Mouse (Mus musculus) heart, embryonic 16.5 days (tissue): ENCODE data around the gene Wnk2. TPM values are rescaled to one million over a fixed set of nuclear protein-coding genes. Genes with fewer than 3 reads are reported as not detected.

Source experiments
- ATAC-seq: fragments of 200-750 bp; cut with Nextera tagmentation; replicated peaks from 2 replicates; pipeline ENCODE4 v1.8.0; 2017; ENCODE audit warnings: moderate number of reproducible peaks; ENCODE audit not compliant: insufficient read depth, low FRiP score; ENCODE audit errors: extremely low read depth
- H3K27ac ChIP-seq: fragments of 300-500 bp; sonication (generic); 2 replicates; pipeline ENCODE4 v1.5.1; 2014; ENCODE audit warnings: mild to moderate bottlenecking, low read length, control low read depth, moderate library complexity
- H3K27me3 ChIP-seq: fragments of 300-500 bp; sonication (generic); 2 replicates; pipeline ENCODE4 v1.6.1; 2014; ENCODE audit warnings: low read length, mixed read lengths; ENCODE audit not compliant: control insufficient read depth, insufficient read depth
- H3K36me3 ChIP-seq: fragments of 300-500 bp; sonication (generic); 2 replicates; pipeline ENCODE4 v1.6.1; 2014; ENCODE audit not compliant: control insufficient read depth, insufficient read depth
- H3K4me1 ChIP-seq: fragments of 300-500 bp; sonication (generic); 2 replicates; pipeline ENCODE4 v1.6.1; 2014; ENCODE audit warnings: low read length, mixed read lengths; ENCODE audit not compliant: control insufficient read depth, insufficient read depth
- H3K4me2 ChIP-seq: fragments of 300-500 bp; sonication (generic); 2 replicates; pipeline ENCODE4 v1.6.1; 2014; ENCODE audit warnings: low read depth, mild to moderate bottlenecking, control low read depth, low read length
- H3K4me3 ChIP-seq: fragments of 300-500 bp; sonication (generic); 2 replicates; pipeline ENCODE4 v1.5.1; 2014; ENCODE audit warnings: mild to moderate bottlenecking, control low read depth, low read length
- H3K9ac ChIP-seq: fragments of 300-500 bp; sonication (generic); 2 replicates; pipeline ENCODE4 v1.6.1; 2014; ENCODE audit warnings: low read length, control low read depth
- H3K9me3 ChIP-seq: fragments of 300-500 bp; sonication (generic); replicated peaks from 2 replicates; pipeline ENCODE4 v1.6.1; 2016; ENCODE audit warnings: low read length; ENCODE audit not compliant: control insufficient read depth
- WGBS: fragments of 180-500 bp; shearing (Covaris S2); extraction: QIAGEN DNeasy Blood & Tissue Kit; methylation state at CpG from one replicate; pipeline ENCODE4 v1.1.7; 2014; 5-methylcytosine and 5-hydroxymethylcytosine counted together
- polyA plus RNA-seq: library from polyadenylated mRNA; unstranded; fragments of >200 nt; fragmentation: Nextera tagmentation; extraction: Ambion mirVana; gene quantifications from 2 replicates; pipeline ENCODE4 v1.2.1, GENCODE M21; 2015

Wnk2 gene
- polyA plus RNA-seq, 1 experiment from 2014 or later = 1.8 TPM

- WGBS = 18% methylated on average over 17 of the region's 17 CpGs
- Histone ChIP-seq H3K36me3 (no peaks in the 10 kb centered on the region), H3K27ac (no peak overlapping the region), H3K4me2 (no peak overlapping the region), H3K9ac (no peak overlapping the region), H3K4me1 (0 out of 2 replicates have a peak, but pooled peaks cover 4% of the 10 kb centered on the region), H3K4me3 (no peak overlapping the region), H3K9me3 (no peaks in the 10 kb centered on the region), H3K27me3 (no peaks in the 10 kb centered on the region)
- peak; percentile 66; the same call in 1 of the 2 replicates for ATAC-seq
Observed at GRCm38 (mm10) chr13:49169448-49170207, 21.8 kb upstream of the Wnk2 start.

DNA sequence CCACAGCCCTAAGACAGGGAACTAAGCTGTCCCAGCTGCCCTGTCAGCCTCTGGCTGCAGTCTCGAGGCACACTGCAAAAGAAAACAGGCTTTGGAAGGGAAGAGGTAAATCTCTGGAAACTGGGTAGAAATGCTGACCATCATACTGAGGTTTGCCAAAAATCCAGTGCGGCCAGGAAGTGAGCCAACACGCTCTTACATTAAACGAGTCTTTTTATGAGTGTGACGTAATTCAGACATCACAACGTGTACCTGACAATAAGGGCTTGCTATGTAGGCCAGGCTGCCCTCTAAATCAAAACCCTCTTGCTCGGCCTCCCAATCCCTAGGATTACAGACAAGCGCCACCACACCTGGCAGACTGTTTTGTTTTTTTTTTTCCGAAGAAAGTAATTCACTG, 19.3 kb upstream of the Wnk2 start:
- ATAC-seq = no peak
- Histone ChIP-seq H3K27me3 (no peaks in the 10 kb centered on the region), H3K4me1 (0 out of 2 replicates have a peak, but pooled peaks cover 2% of the 10 kb centered on the region), H3K27ac (no peak overlapping the region), H3K4me3 (no peak overlapping the region), H3K9ac (no peak overlapping the region), H3K36me3 (no peaks in the 10 kb centered on the region), H3K4me2 (no peak overlapping the region), H3K9me3 (no peaks in the 10 kb centered on the region)
- WGBS = 58% methylated on average over 9 of the region's 9 CpGs

DNA sequence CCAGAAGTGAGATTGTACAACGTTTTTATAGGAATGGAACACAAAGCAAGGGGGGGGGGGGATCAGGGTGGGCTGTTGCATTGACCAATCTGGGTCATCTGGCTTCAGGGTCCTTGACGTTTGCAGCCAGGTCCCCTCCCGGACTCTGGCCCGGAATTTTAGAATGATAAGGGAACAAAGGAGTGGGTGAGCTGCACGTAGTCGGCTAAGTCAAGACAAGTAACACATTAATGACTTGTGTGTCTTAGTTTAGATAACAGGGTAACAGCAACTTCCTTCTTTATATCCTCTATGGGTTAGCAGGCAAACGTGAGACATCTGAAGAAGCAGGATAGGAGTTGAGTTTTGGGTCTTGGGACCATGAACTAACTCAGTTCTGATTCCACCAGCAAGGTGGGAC, 15.8 kb upstream of the Wnk2 start:
- 39% methylated on average over 7 of the region's 7 CpGs for WGBS
- Histone ChIP-seq H3K4me1 (no peaks in the 10 kb centered on the region), H3K27ac (no peak overlapping the region), H3K9ac (no peak overlapping the region), H3K27me3 (peaks cover 2% of the 10 kb centered on the region; the same call in 1 of the 2 replicates), H3K4me2 (no peak overlapping the region), H3K4me3 (no peak overlapping the region), H3K36me3 (no peaks in the 10 kb centered on the region), H3K9me3 (no peaks in the 10 kb centered on the region)
- no peak for ATAC-seq

GRCm38 (mm10) chr13:49162722-49163121, 14.9 kb upstream of the Wnk2 start:
- Histone ChIP-seq H3K9ac (no peak overlapping the region), H3K27me3 (peaks cover 2% of the 10 kb centered on the region; the same call in 1 of the 2 replicates), H3K36me3 (no peaks in the 10 kb centered on the region), H3K9me3 (no peaks in the 10 kb centered on the region), H3K4me3 (no peak overlapping the region), H3K27ac (no peak overlapping the region), H3K4me2 (no peak overlapping the region), H3K4me1 (no peaks in the 10 kb centered on the region)
- no peak for ATAC-seq
- 44% methylated on average over 4 of the region's 4 CpGs for WGBS

DNA sequence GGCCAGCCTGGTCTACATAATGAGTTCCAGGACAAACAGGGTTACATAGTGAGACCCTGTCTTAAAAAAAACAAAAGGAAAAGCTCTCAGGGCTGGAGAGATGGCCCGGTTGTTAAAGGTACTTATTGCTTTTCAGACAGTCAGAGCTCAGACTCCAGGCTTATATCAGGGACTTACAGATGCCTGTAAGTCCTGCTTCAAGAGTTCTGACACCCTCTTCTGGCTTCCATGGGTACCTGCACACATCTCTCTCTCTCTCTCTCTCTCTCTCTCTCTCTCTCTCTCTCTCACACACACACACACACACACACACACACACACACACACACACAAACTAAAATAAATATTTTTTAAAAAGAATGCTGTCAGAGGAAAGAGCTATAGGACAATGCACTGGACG, 13.4 kb upstream of the Wnk2 start:
- H3K27me3 ChIP-seq = peaks cover 2% of the 10 kb centered on the region; the same call in 1 of the 2 replicates
- no peak overlapping the region for H3K9ac ChIP-seq
- no peaks in the 10 kb centered on the region for H3K4me1 ChIP-seq
- H3K4me2 ChIP-seq = no peak overlapping the region
- H3K9me3 ChIP-seq = no peaks in the 10 kb centered on the region
- 61% methylated on average over 2 of the region's 2 CpGs for WGBS
- no peak overlapping the region for H3K4me3 ChIP-seq
- no peak for ATAC-seq
- no peaks in the 10 kb centered on the region for H3K36me3 ChIP-seq
- no peak overlapping the region for H3K27ac ChIP-seq

DNA sequence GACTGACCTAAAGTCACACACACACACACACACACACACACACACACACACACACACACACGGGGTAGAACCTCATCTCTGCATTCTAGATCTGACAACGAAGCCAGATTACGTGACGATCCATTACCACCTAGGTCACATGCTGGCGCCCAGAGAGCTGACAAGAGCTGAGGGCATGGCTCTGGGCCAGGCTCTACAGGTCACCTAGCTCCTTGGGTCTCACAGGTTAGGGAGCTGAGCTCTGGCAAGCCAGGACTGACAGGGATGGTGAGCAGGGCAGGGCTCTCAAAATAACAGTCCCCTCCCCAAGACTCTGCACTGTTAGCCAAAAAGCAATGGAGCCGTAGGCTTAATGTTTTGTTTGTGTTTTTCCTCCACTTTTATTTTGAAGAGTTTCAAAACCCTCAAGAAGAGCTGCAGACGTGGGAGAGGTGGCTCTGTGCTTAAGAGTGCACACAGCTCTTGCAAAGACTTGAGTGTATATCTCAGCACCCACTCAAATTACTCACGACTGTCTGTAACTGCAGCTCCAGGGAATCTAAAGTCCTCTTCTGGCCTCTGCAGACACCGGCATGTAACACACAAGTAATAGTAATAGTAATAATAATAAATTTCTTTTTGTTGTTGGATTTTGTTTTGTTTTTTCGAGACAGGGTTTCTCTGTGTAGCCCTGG, 10.4 kb upstream of the Wnk2 start:
- Histone ChIP-seq H3K4me3 (no peak overlapping the region), H3K4me2 (no peak overlapping the region), H3K9ac (no peak overlapping the region), H3K4me1 (peaks cover 10% of the 10 kb centered on the region), H3K27me3 (peaks cover 2% of the 10 kb centered on the region; the same call in 1 of the 2 replicates), H3K27ac (no peak overlapping the region), H3K36me3 (no peaks in the 10 kb centered on the region), H3K9me3 (no peaks in the 10 kb centered on the region)
- WGBS = 65% methylated on average over 10 of the region's 10 CpGs
- ATAC-seq = no peak

GRCm38 (mm10) chr13:49156645-49157044, 8.8 kb upstream of the Wnk2 start:
- peaks cover 2% of the 10 kb centered on the region; the same call in 1 of the 2 replicates for H3K27me3 ChIP-seq
- 70% methylated on average over 4 of the region's 4 CpGs for WGBS
- ATAC-seq = no peak

GRCm38 (mm10) chr13:49154621-49155020, 6.8 kb upstream of the Wnk2 start:
- Histone ChIP-seq H3K4me3 (no peak overlapping the region), H3K4me1 (peaks cover 10% of the 10 kb centered on the region), H3K27me3 (peaks cover 4% of the 10 kb centered on the region; the same call in 1 of the 2 replicates), H3K9me3 (no peaks in the 10 kb centered on the region), H3K27ac (no peak overlapping the region), H3K4me2 (no peak overlapping the region), H3K36me3 (no peaks in the 10 kb centered on the region), H3K9ac (no peak overlapping the region)
- 48% methylated on average over 7 of the region's 7 CpGs for WGBS
- no peak for ATAC-seq

More at GRCm38 (mm10) chr13:49156645-49157044, 8.8 kb upstream of the Wnk2 start:
- no peak overlapping the region for H3K9ac ChIP-seq
- H3K27ac ChIP-seq = no peak overlapping the region
- H3K9me3 ChIP-seq = no peaks in the 10 kb centered on the region
- peaks cover 10% of the 10 kb centered on the region for H3K4me1 ChIP-seq
- H3K4me3 ChIP-seq = no peak overlapping the region
- no peak overlapping the region for H3K4me2 ChIP-seq
- no peaks in the 10 kb centered on the region for H3K36me3 ChIP-seq

- WGBS = 66% methylated on average over 10 of the region's 10 CpGs
- H3K4me3 ChIP-seq = no peak overlapping the region
- H3K27me3 ChIP-seq = peaks cover 8% of the 10 kb centered on the region; the same call in 1 of the 2 replicates
- no peaks in the 10 kb centered on the region for H3K36me3 ChIP-seq
- H3K27ac ChIP-seq = peak overlapping the region; percentile 49
- ATAC-seq = no peak
- H3K9ac ChIP-seq = peak overlapping the region; percentile 53
- peaks cover 10% of the 10 kb centered on the region for H3K4me1 ChIP-seq
- H3K4me2 ChIP-seq = no peak overlapping the region
- H3K9me3 ChIP-seq = no peaks in the 10 kb centered on the region
Observed at GRCm38 (mm10) chr13:49154028-49154427, 6.2 kb upstream of the Wnk2 start.
